In genomic region chr17:43241134-43241533, GRCm38 (mm10) we compare ENCODE assay signal across 10 mouse cellular contexts. TPM values are rescaled to one million over a fixed set of nuclear protein-coding genes. Genes with fewer than 3 reads are reported as not detected.
DNase-seq lines count a peak whose midpoint lies in the region; ATAC-seq and TF ChIP-seq lines count a peak whose summit lies in the region.
"Had no signal": no experiment of that assay in that cellular context is flagged by ENCODE, and none has a peak within 500 bp of the region (broad histone marks: within the 10 kb centered on the region; RNA-seq: fewer than 3 reads in every experiment).

No protein-coding gene starts in this region.

- no peak overlapping the region for H3K4me2 ChIP-seq in embryonic facial prominence, embryonic 14.5 days (ENCODE audit: low read depth, low read length)
- H3K4me2 ChIP-seq in lung, embryonic 15.5 days = no peak overlapping the region

- H3K4me3 ChIP-seq in embryonic facial prominence, embryonic 14.5 days (ENCODE audit: low read depth, low read length) = no peak overlapping the region
- H3K4me3 ChIP-seq in embryonic facial prominence, embryonic 10.5 days = no peak overlapping the region
- no peak overlapping the region for H3K4me3 ChIP-seq in heart, adult 2 months
- no peak overlapping the region for H3K4me3 ChIP-seq in kidney, adult 2 months (ENCODE audit: insufficient read depth, low read depth, low read length)
- H3K4me3 ChIP-seq in lung, embryonic 15.5 days = no peak overlapping the region

- no peaks in the 10 kb centered on the region for H3K79me2 ChIP-seq in heart, adult 2 months (replicated peaks; ENCODE audit: control insufficient read depth, insufficient read depth, low read length)

- no peak for TF ChIP-seq POLR2A in heart, adult 2 months (IDR thresholded peaks at IDR 0.05; ENCODE audit: insufficient read depth, low read depth, low read length)
- no peak for TF ChIP-seq POLR2A in kidney, adult 2 months (IDR thresholded peaks at IDR 0.05; ENCODE audit: low read depth, low read length)

- H3K36me3 ChIP-seq in embryonic facial prominence, embryonic 14.5 days (ENCODE audit: control insufficient read depth, insufficient read depth, low read length) = no peaks in the 10 kb centered on the region
- no peaks in the 10 kb centered on the region for H3K36me3 ChIP-seq in embryonic facial prominence, embryonic 10.5 days (replicated peaks)
- peaks cover 6% of the 10 kb centered on the region for H3K36me3 ChIP-seq in heart, adult 2 months (ENCODE audit: control insufficient read depth, insufficient read depth, low read length)
- H3K36me3 ChIP-seq in kidney, adult 2 months (ENCODE audit: control insufficient read depth, insufficient read depth, low read length) = no peaks in the 10 kb centered on the region
- H3K36me3 ChIP-seq in lung, embryonic 15.5 days = no peaks in the 10 kb centered on the region

- intact Hi-C loops in heart, adult 2 months (cut with DNase I) = no loop called here

- no peaks in the 10 kb centered on the region for H3K27me3 ChIP-seq in embryonic facial prominence, embryonic 14.5 days (replicated peaks; ENCODE audit: control insufficient read depth, insufficient read depth, low read length)
- no peaks in the 10 kb centered on the region for H3K27me3 ChIP-seq in embryonic facial prominence, embryonic 10.5 days (replicated peaks; ENCODE audit: low read depth, poor library complexity, severe bottlenecking)
- no peaks in the 10 kb centered on the region for H3K27me3 ChIP-seq in heart, adult 2 months (ENCODE audit: control insufficient read depth, insufficient read depth, low read length)
- H3K27me3 ChIP-seq in kidney, adult 2 months (replicated peaks; ENCODE audit: control insufficient read depth, insufficient read depth, low read length) = no peaks in the 10 kb centered on the region
- no peaks in the 10 kb centered on the region for H3K27me3 ChIP-seq in lung, embryonic 15.5 days

- no peak for TF ChIP-seq CTCF in heart, adult 2 months (IDR thresholded peaks at IDR 0.05)
- TF ChIP-seq CTCF in kidney, adult 2 months (conservative IDR thresholded peaks at IDR 0.05; ENCODE audit: insufficient read depth, insufficient read length, low read depth, low read length) = no peak

- peaks cover 7% of the 10 kb centered on the region; the same call in 1 of the 2 replicates for H3K4me1 ChIP-seq in embryonic facial prominence, embryonic 14.5 days (ENCODE audit: control insufficient read depth, insufficient read depth, low read length)
- H3K4me1 ChIP-seq in embryonic facial prominence, embryonic 10.5 days = 0 out of 2 replicates have a peak, but pooled peaks cover 5% of the 10 kb centered on the region
- peaks cover 24% of the 10 kb centered on the region for H3K4me1 ChIP-seq in heart, adult 2 months (ENCODE audit: control insufficient read depth, insufficient read depth, low read length)
- peaks cover 8% of the 10 kb centered on the region; the same call in 1 of the 2 replicates for H3K4me1 ChIP-seq in kidney, adult 2 months (ENCODE audit: control insufficient read depth, insufficient read depth, low read length)
- H3K4me1 ChIP-seq in lung, embryonic 15.5 days = peaks cover 15% of the 10 kb centered on the region

- no peak overlapping the region for H3K27ac ChIP-seq in embryonic facial prominence, embryonic 14.5 days (replicated peaks; ENCODE audit: low read depth, low read length)
- no peak overlapping the region for H3K27ac ChIP-seq in embryonic facial prominence, embryonic 10.5 days (replicated peaks)
- peak overlapping the region; percentile 58 for H3K27ac ChIP-seq in heart, adult 2 months
- H3K27ac ChIP-seq in kidney, adult 2 months (ENCODE audit: insufficient read depth, low read depth, low read length) = no peak overlapping the region
- no peak overlapping the region for H3K27ac ChIP-seq in lung, embryonic 15.5 days
- H3K27ac ChIP-seq: liver, embryonic 14.5 days had no signal

- H3K9ac ChIP-seq in embryonic facial prominence, embryonic 14.5 days (ENCODE audit: low read depth, low read length) = no peak overlapping the region
- H3K9ac ChIP-seq in heart, adult 2 months (ENCODE audit: low read depth, low read length) = no peak overlapping the region
- H3K9ac ChIP-seq in lung, embryonic 15.5 days = no peak overlapping the region
- H3K9ac ChIP-seq: liver, embryonic 14.5 days had no signal

- DNase-seq in embryonic facial prominence, embryonic 14.5 days (ENCODE audit: low spot score) = peak; percentile 79
- no peak for DNase-seq in embryonic facial prominence, embryonic 10.5 days (ENCODE audit: low spot score)
- peak; percentile 77 to 92 for DNase-seq in adrenal gland, adult (ENCODE audit: inconsistent age in 2 of 2, low spot score in 1 of 2)
- peak; percentile 74 to 84 for DNase-seq in heart, adult 2 months
- peak; percentile 87 for DNase-seq in kidney, adult 2 months
- DNase-seq in skeletal muscle tissue, adult 2 months (ENCODE audit: low read depth, low spot score) = peak; percentile 81
- DNase-seq in thymus, postnatal 0 days (ENCODE audit: low spot score) = no peak

- peak; percentile 68; the same call in 1 of the 2 replicates for TF ChIP-seq EP300 in heart, adult 2 months (IDR thresholded peaks at IDR 0.05; ENCODE audit: insufficient read depth, low read depth, low read length)

- no peaks in the 10 kb centered on the region for H3K9me3 ChIP-seq in embryonic facial prominence, embryonic 14.5 days (ENCODE audit: control insufficient read depth, low read length)
- no peaks in the 10 kb centered on the region for H3K9me3 ChIP-seq in embryonic facial prominence, embryonic 10.5 days
- no peaks in the 10 kb centered on the region for H3K9me3 ChIP-seq in lung, embryonic 15.5 days

- peak; percentile 60; the same call in 1 of the 2 replicates for ATAC-seq in embryonic facial prominence, embryonic 14.5 days (ENCODE audit: low read depth)
- peak; percentile 95 for ATAC-seq in lung, embryonic 15.5 days (ENCODE audit: borderline replicate concordance, extremely low read depth, low FRiP score, low TSS enrichment)

- 27% methylated on average over 10 of the region's 10 CpGs for WGBS in embryonic facial prominence, embryonic 14.5 days
- WGBS in embryonic facial prominence, embryonic 10.5 days = 81% methylated on average over 10 of the region's 10 CpGs
- 7% methylated on average over 10 of the region's 10 CpGs for WGBS in heart, adult 2 months
- WGBS in kidney, adult 2 months = 17% methylated on average over 10 of the region's 10 CpGs
- WGBS in lung, embryonic 15.5 days = 22% methylated on average over 10 of the region's 10 CpGs

RNA-seq across cellular contexts. Expression of gene Adgrf1, which starts 29.0 kb away (rescaled TPM):
- 0.08 TPM in 1 of 2 replicates, not detected in the other for polyA plus RNA-seq in embryonic facial prominence, embryonic 14.5 days (2014; fragmentation: Nextera tagmentation; extraction: Ambion mirVana)
- not detected in 2 replicates for polyA plus RNA-seq in embryonic facial prominence, embryonic 10.5 days (2016; fragmentation: Nextera tagmentation; extraction: Ambion mirVana)
- total RNA-seq in heart, adult 2 months (2021) = not detected
- polyA plus RNA-seq in heart, adult 2 months (2012; rRNA removed) = 0.02 and 0.12 TPM in 2 replicates
- polyA plus RNA-seq in kidney, adult 2 months (2012; rRNA removed) = 0.92 and 1.8 TPM in 2 replicates
- polyA plus RNA-seq in lung, embryonic 15.5 days (2015; fragmentation: Nextera tagmentation; extraction: Ambion mirVana) = not detected in 2 replicates
- not detected in 2 replicates for polyA plus RNA-seq in thymus, postnatal 0 days (2015; fragmentation: Nextera tagmentation; extraction: Ambion mirVana)
- total RNA-seq: common myeloid progenitor, adult 5-6 weeks had no signal

Comparison
In these comparisons a context has a peak if more than half of its experiments do, and no peak if none do; other contexts are left out.
1. DNase-seq: peak in embryonic facial prominence, embryonic 14.5 days (single experiment), adrenal gland, adult (2 of 2), heart, adult 2 months (2 of 2), kidney, adult 2 months (single experiment) and skeletal muscle tissue, adult 2 months (single experiment); none in embryonic facial prominence, embryonic 10.5 days (single experiment) and thymus, postnatal 0 days (single experiment).